Mouse (Mus musculus) stomach, embryonic 16.5 days (tissue): ENCODE results near the gene Hacd3. TPM values are rescaled to one million over a fixed set of nuclear protein-coding genes. Genes with fewer than 3 reads are reported as not detected.

Source experiments
- microRNA-seq: library from miRNA; unstranded; fragments of <30 nt; microRNA quantifications from one replicate; pipeline ENCODE4, GENCODE M21; 2016
- polyA plus RNA-seq: library from polyadenylated mRNA; unstranded; fragments of >200 nt; fragmentation: Nextera tagmentation; extraction: Ambion mirVana; gene quantifications from 2 replicates; pipeline ENCODE4 v1.2.1, GENCODE M21; 2015

Hacd3 gene
- polyA plus RNA-seq, 1 experiment from 2014 or later: 93.0 TPM

Small RNAs within 50 kb of the gene (microRNA-seq; reads per million reads assigned to microRNA genes)
- gene Gm25640: not detected

Other genes with a start within 250 kb of the Hacd3 start
- gene Dennd4a, start 210.4 kb downstream of the Hacd3 start, polyA plus RNA-seq: 8.0 and 8.3 TPM in 2 replicates
- gene Slc24a1, start 70.1 kb downstream of the Hacd3 start, polyA plus RNA-seq: 0.06 and 0.11 TPM in 2 replicates
- 46.2 and 46.5 TPM in 2 replicates for gene Ints14, start 60.8 kb downstream of the Hacd3 start, polyA plus RNA-seq
- gene Dpp8, start 10.7 kb upstream of the Hacd3 start, polyA plus RNA-seq: 37.0 and 37.5 TPM in 2 replicates
- 22.1 and 25.6 TPM in 2 replicates for gene Igdcc4, start 79.8 kb upstream of the Hacd3 start, polyA plus RNA-seq
- 0.44 and 0.55 TPM in 2 replicates for gene Igdcc3, start 119.5 kb upstream of the Hacd3 start, polyA plus RNA-seq
- 7.5 and 7.6 TPM in 2 replicates for gene Parp16, start 173.7 kb upstream of the Hacd3 start, polyA plus RNA-seq
- gene Cilp, start 243.5 kb upstream of the Hacd3 start, polyA plus RNA-seq: 0.81 and 0.90 TPM in 2 replicates